Mouse (Mus musculus) hindbrain, embryonic 14.5 days (tissue): ENCODE results near the gene 4930516K23Rik. TPM values are rescaled to one million over a fixed set of nuclear protein-coding genes. Genes with fewer than 3 reads are reported as not detected.

Experiments used
- ATAC-seq: fragments of 200-750 bp; cut with Nextera tagmentation; 2 replicates; pipeline ENCODE4 v1.8.0; 2017; ENCODE audit warnings: moderate number of reproducible peaks, mild to moderate bottlenecking, moderate TSS enrichment, moderate library complexity; ENCODE audit not compliant: low FRiP score
- DNase-seq: peaks from one replicate; pipeline ENCODE4 v3.0.0-alpha.2; 2015; ENCODE audit warnings: low spot score
- H3K27ac ChIP-seq: fragments of 300-500 bp; sonication (generic); 2 replicates; pipeline ENCODE4 v1.5.1; 2014; ENCODE audit warnings: mild to moderate bottlenecking, moderate library complexity
- H3K27me3 ChIP-seq: fragments of 300-500 bp; sonication (generic); 2 replicates; pipeline ENCODE4 v1.6.1; 2014; ENCODE audit warnings: mild to moderate bottlenecking, low read length, mixed read lengths; ENCODE audit not compliant: control insufficient read depth, insufficient read depth
- H3K36me3 ChIP-seq: fragments of 300-500 bp; sonication (generic); replicated peaks from 2 replicates; pipeline ENCODE4 v1.6.1; 2014; ENCODE audit not compliant: control insufficient read depth, insufficient read depth
- H3K4me1 ChIP-seq: fragments of 300-500 bp; sonication (generic); replicated peaks from 2 replicates; pipeline ENCODE4 v1.6.1; 2014; ENCODE audit warnings: antibody characterized with exemption, low read length, mixed read lengths; ENCODE audit not compliant: control insufficient read depth, insufficient read depth
- H3K4me2 ChIP-seq: fragments of 300-500 bp; sonication (generic); replicated peaks from 2 replicates; pipeline ENCODE4 v1.6.1; 2014; ENCODE audit warnings: mild to moderate bottlenecking, moderate library complexity
- H3K4me3 ChIP-seq: fragments of 300-500 bp; sonication (generic); replicated peaks from 2 replicates; pipeline ENCODE4 v1.5.1; 2014; ENCODE audit warnings: mild to moderate bottlenecking, low read length
- H3K9ac ChIP-seq: fragments of 300-500 bp; sonication (generic); 2 replicates; pipeline ENCODE4 v1.6.1; 2014
- H3K9me3 ChIP-seq: fragments of 300-500 bp; sonication (generic); 2 replicates; pipeline ENCODE4 v1.6.1; 2016; ENCODE audit warnings: low read length; ENCODE audit not compliant: control insufficient read depth
- WGBS: fragments of 180-500 bp; shearing (Covaris S2); extraction: QIAGEN DNeasy Blood & Tissue Kit; methylation state at CpG from one replicate; pipeline ENCODE4 v1.1.7; 2014; 5-methylcytosine and 5-hydroxymethylcytosine counted together
- polyA plus RNA-seq: library from polyadenylated mRNA; unstranded; fragments of >200 nt; fragmentation: Nextera tagmentation; extraction: Ambion mirVana; gene quantifications from 2 replicates; pipeline ENCODE4 v1.2.1, GENCODE M21; 2014

The 4930516K23Rik gene
- polyA plus RNA-seq: not detected in 2 replicates

- no peaks in the 10 kb centered on the region for H3K4me1 ChIP-seq
- no peak for DNase-seq
Observed at GRCm38 (mm10) chr7:104061345-104061744, at the start of gene 4930516K23Rik. Gene 4930516K23Rik, minus strand, starts transcription at chr7:104061445.

GRCm38 (mm10) chr7:104104757-104104972 lies 43.4 kb upstream of the 4930516K23Rik start, which contains the start of gene Olfr646:
Gene Olfr646, plus strand, starts transcription at chr7:104104873.
- Histone ChIP-seq H3K4me2 (no peak within 1 kb of the TSS), H3K4me3 (no peak within 1 kb of the TSS), H3K9ac (no peak within 1 kb of the TSS), H3K9me3 (no peaks in the 10 kb centered on the region), H3K36me3 (no peaks in the 10 kb centered on the region), H3K27me3 (no peaks in the 10 kb centered on the region), H3K27ac (no peak within 1 kb of the TSS), H3K4me1 (no peaks in the 10 kb centered on the region)
- ATAC-seq: no peak
- no peak for DNase-seq

More at GRCm38 (mm10) chr7:104061345-104061744, at the start of gene 4930516K23Rik:
- no peak within 1 kb of the TSS for H3K4me2 ChIP-seq
- H3K9ac ChIP-seq: no peak within 1 kb of the TSS
- H3K9me3 ChIP-seq: no peaks in the 10 kb centered on the region
- ATAC-seq: no peak
- H3K27ac ChIP-seq: no peak within 1 kb of the TSS
- WGBS: 47% methylated on average over 2 of the region's 2 CpGs
- no peaks in the 10 kb centered on the region for H3K27me3 ChIP-seq
- no peaks in the 10 kb centered on the region for H3K36me3 ChIP-seq
- no peak within 1 kb of the TSS for H3K4me3 ChIP-seq

GRCm38 (mm10) chr7:104103913-104104756 lies 42.9 kb upstream of the 4930516K23Rik start:
- Histone ChIP-seq H3K4me2 (no peak overlapping the region), H3K4me1 (no peaks in the 10 kb centered on the region), H3K36me3 (no peaks in the 10 kb centered on the region), H3K27ac (no peak overlapping the region), H3K9ac (no peak overlapping the region), H3K27me3 (no peaks in the 10 kb centered on the region), H3K9me3 (no peaks in the 10 kb centered on the region), H3K4me3 (no peak overlapping the region)
- WGBS: 51% methylated on average over 4 of the region's 4 CpGs
- ATAC-seq (no peak), DNase-seq (no peak)

- Histone ChIP-seq H3K4me2 (no peak within 1 kb of the TSS), H3K27me3 (no peaks in the 10 kb centered on the region), H3K27ac (no peak within 1 kb of the TSS), H3K4me1 (no peaks in the 10 kb centered on the region), H3K9me3 (no peaks in the 10 kb centered on the region), H3K4me3 (no peak within 1 kb of the TSS), H3K36me3 (no peaks in the 10 kb centered on the region), H3K9ac (no peak within 1 kb of the TSS)
- WGBS: 73% methylated on average over 1 of the region's 1 CpGs
- DNase-seq (no peak), ATAC-seq (no peak)
Observed at GRCm38 (mm10) chr7:104085365-104085764, 24.1 kb upstream of the 4930516K23Rik start, which contains the start of gene Olfr645. Gene Olfr645, minus strand, starts transcription at chr7:104085465.

GRCm38 (mm10) chr7:104071769-104072168 lies 10.5 kb upstream of the 4930516K23Rik start, which contains the start of gene Olfr644:
Gene Olfr644, minus strand, starts transcription at chr7:104071869.
- Histone ChIP-seq H3K9ac (no peak within 1 kb of the TSS), H3K4me1 (no peaks in the 10 kb centered on the region), H3K27ac (no peak within 1 kb of the TSS), H3K27me3 (no peaks in the 10 kb centered on the region), H3K9me3 (no peaks in the 10 kb centered on the region), H3K4me3 (no peak within 1 kb of the TSS), H3K36me3 (no peaks in the 10 kb centered on the region), H3K4me2 (no peak within 1 kb of the TSS)
- 66% methylated on average over 2 of the region's 2 CpGs for WGBS
- DNase-seq: no peak
- no peak for ATAC-seq

- no peak overlapping the region for H3K9ac ChIP-seq
- no peak overlapping the region for H3K4me2 ChIP-seq
- ATAC-seq (no peak), DNase-seq (no peak)
- no peaks in the 10 kb centered on the region for H3K27me3 ChIP-seq
- H3K4me1 ChIP-seq: no peaks in the 10 kb centered on the region
- no peaks in the 10 kb centered on the region for H3K9me3 ChIP-seq
- 97% methylated on average over 1 of the region's 1 CpGs for WGBS
- H3K27ac ChIP-seq: no peak overlapping the region
- H3K4me3 ChIP-seq: no peak overlapping the region
- H3K36me3 ChIP-seq: no peaks in the 10 kb centered on the region
Observed at GRCm38 (mm10) chr7:104059215-104059614, 2.0 kb downstream of the 4930516K23Rik start.

GRCm38 (mm10) chr7:104052566-104052965 lies 8.7 kb downstream of the 4930516K23Rik start, which contains the start of gene Olfr642:
Gene Olfr642, minus strand, starts transcription at chr7:104052666.
- no peak within 1 kb of the TSS for H3K4me3 ChIP-seq
- no peaks in the 10 kb centered on the region for H3K27me3 ChIP-seq
- no peak within 1 kb of the TSS for H3K9ac ChIP-seq
- no peaks in the 10 kb centered on the region for H3K9me3 ChIP-seq
- no peak within 1 kb of the TSS for H3K4me2 ChIP-seq
- no peaks in the 10 kb centered on the region for H3K36me3 ChIP-seq
- no peak for ATAC-seq
- H3K4me1 ChIP-seq: no peaks in the 10 kb centered on the region
- H3K27ac ChIP-seq: no peak within 1 kb of the TSS
- 71% methylated on average over 1 of the region's 1 CpGs for WGBS
- no peak for DNase-seq

- H3K4me1 ChIP-seq: no peaks in the 10 kb centered on the region
- H3K9ac ChIP-seq: no peak overlapping the region
- H3K27me3 ChIP-seq: no peaks in the 10 kb centered on the region
- no peaks in the 10 kb centered on the region for H3K36me3 ChIP-seq
- no peaks in the 10 kb centered on the region for H3K9me3 ChIP-seq
- H3K4me3 ChIP-seq: no peak overlapping the region
- H3K4me2 ChIP-seq: no peak overlapping the region
- DNase-seq: no peak
- WGBS: 92% methylated on average over 4 of the region's 4 CpGs
- no peak for ATAC-seq
- no peak overlapping the region for H3K27ac ChIP-seq
Observed at GRCm38 (mm10) chr7:104050745-104051144, 10.5 kb downstream of the 4930516K23Rik start.

- DNase-seq (no peak), ATAC-seq (no peak)
- no peak within 1 kb of the TSS for H3K4me3 ChIP-seq
- H3K9ac ChIP-seq: no peak within 1 kb of the TSS
- WGBS: 83% methylated on average over 1 of the region's 1 CpGs
- no peaks in the 10 kb centered on the region for H3K4me1 ChIP-seq
- H3K27me3 ChIP-seq: no peaks in the 10 kb centered on the region
- no peak within 1 kb of the TSS for H3K27ac ChIP-seq
- H3K9me3 ChIP-seq: no peaks in the 10 kb centered on the region
- H3K36me3 ChIP-seq: no peaks in the 10 kb centered on the region
- no peak within 1 kb of the TSS for H3K4me2 ChIP-seq
Observed at GRCm38 (mm10) chr7:104035145-104035544, 26.1 kb downstream of the 4930516K23Rik start, which contains the start of gene Olfr641. Gene Olfr641, plus strand, starts transcription at chr7:104035445.
